Mouse (Mus musculus): ENCODE measurements at regions not wholly inside any gene's neighbourhood (a gene's known extent, or its start where the extent isn't known, plus 50 kb on each side); places are given as distances from the start of the nearest gene placed in this dataset.

DNA sequence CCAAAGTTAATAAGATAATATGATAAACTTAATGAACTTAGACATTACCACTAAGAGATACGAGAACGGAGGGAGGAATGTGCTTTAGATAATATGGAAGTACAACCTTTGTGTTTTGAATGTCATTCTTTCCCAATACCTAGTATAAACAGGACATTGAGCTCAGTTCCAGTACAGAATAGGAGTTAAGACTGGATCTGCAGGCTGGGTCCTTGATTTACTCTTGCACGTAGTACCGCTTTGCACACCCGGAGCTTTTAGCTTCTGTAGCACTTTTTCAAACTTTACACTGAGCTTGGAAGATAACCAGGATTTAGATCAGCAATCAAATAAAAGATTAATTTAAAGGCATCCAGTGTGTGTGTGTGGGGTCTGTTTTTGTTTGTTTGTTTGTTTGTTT lies 242.7 kb downstream of the Gm11146 start:
- H3K9me3 ChIP-seq (ENCODE audit: control insufficient read depth, low read length) = no peaks in the 10 kb centered on the region
- no peak overlapping the region for H3K4me2 ChIP-seq (ENCODE audit: low read depth, low read length)
- H3K9ac ChIP-seq (ENCODE audit: low read length) = no peak overlapping the region
- H3K27ac ChIP-seq (ENCODE audit: low read length) = no peak overlapping the region
- no peaks in the 10 kb centered on the region for H3K36me3 ChIP-seq (ENCODE audit: control insufficient read depth, insufficient read depth, low read length)
- H3K27me3 ChIP-seq (ENCODE audit: control insufficient read depth, insufficient read depth, low read depth, low read length) = no peaks in the 10 kb centered on the region
- H3K4me3 ChIP-seq (ENCODE audit: low read length) = no peak overlapping the region
- ATAC-seq (ENCODE audit: low read depth) = no peak
- 0 out of 2 replicates have a peak, but pooled peaks cover 3% of the 10 kb centered on the region for H3K4me1 ChIP-seq (replicated peaks; ENCODE audit: control insufficient read depth, insufficient read depth, low read length)
- 82% methylated on average over 5 of the region's 5 CpGs for WGBS

GRCm38 (mm10) chr16:77355260-77355659 lies 246.6 kb downstream of the Gm11146 start:
- no peaks in the 10 kb centered on the region for H3K9me3 ChIP-seq (ENCODE audit: control insufficient read depth, low read length)
- no peaks in the 10 kb centered on the region for H3K27me3 ChIP-seq (ENCODE audit: control insufficient read depth, insufficient read depth, low read depth, low read length)
- no peaks in the 10 kb centered on the region for H3K36me3 ChIP-seq (ENCODE audit: control insufficient read depth, insufficient read depth, low read length)
- no peak overlapping the region for H3K4me2 ChIP-seq (ENCODE audit: low read depth, low read length)
- 92% methylated on average over 5 of the region's 5 CpGs for WGBS
- no peak overlapping the region for H3K4me3 ChIP-seq (ENCODE audit: low read length)
- H3K27ac ChIP-seq (ENCODE audit: low read length) = no peak overlapping the region
- ATAC-seq (ENCODE audit: low read depth) = no peak
- 0 out of 2 replicates have a peak, but pooled peaks cover 3% of the 10 kb centered on the region for H3K4me1 ChIP-seq (replicated peaks; ENCODE audit: control insufficient read depth, insufficient read depth, low read length)
- no peak overlapping the region for H3K9ac ChIP-seq (ENCODE audit: low read length)

DNA sequence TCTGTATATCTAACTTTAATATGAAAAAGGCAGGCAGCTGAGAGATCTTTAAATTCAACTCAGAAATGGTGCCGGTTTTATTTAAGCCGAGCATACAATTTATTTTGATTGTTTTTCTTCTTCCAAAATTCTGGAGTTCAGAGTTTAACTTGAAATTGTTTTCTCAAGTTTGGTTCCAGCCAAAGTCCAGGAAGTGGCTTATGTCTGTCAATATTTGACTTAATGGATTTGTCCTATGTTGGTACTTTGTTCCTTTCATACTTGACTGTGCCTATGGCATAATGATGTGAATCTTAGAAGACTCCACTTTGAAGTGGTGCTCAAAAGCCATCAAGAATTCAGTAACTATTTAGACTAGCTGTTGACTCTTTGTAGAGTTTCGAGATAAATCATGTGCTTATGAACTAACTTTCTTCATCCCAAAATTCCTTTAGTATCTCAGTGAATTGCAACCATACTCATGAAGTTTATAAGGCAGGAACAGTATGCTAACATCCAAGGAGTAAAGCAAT lies 247.6 kb downstream of the Gm11146 start:
- no peak overlapping the region for H3K9ac ChIP-seq (ENCODE audit: low read length)
- no peak overlapping the region for H3K27ac ChIP-seq (ENCODE audit: low read length)
- H3K27me3 ChIP-seq (ENCODE audit: control insufficient read depth, insufficient read depth, low read depth, low read length) = no peaks in the 10 kb centered on the region
- WGBS = 58% methylated on average over 3 of the region's 3 CpGs
- 0 out of 2 replicates have a peak, but pooled peaks cover 3% of the 10 kb centered on the region for H3K4me1 ChIP-seq (replicated peaks; ENCODE audit: control insufficient read depth, insufficient read depth, low read length)
- ATAC-seq (ENCODE audit: low read depth) = peak; percentile 62; the same call in 1 of the 2 replicates
- no peaks in the 10 kb centered on the region for H3K36me3 ChIP-seq (ENCODE audit: control insufficient read depth, insufficient read depth, low read length)
- H3K4me3 ChIP-seq (ENCODE audit: low read length) = no peak overlapping the region
- H3K4me2 ChIP-seq (ENCODE audit: low read depth, low read length) = no peak overlapping the region
- no peaks in the 10 kb centered on the region for H3K9me3 ChIP-seq (ENCODE audit: control insufficient read depth, low read length)

- WGBS = 44% methylated on average over 7 of the region's 7 CpGs
These were observed 255.8 kb downstream of the Gm11146 start for GRCm38 (mm10) chr16:77346128-77346527.

GRCm38 (mm10) chr16:77332285-77332684 lies 269.6 kb downstream of the Gm11146 start:
- H3K4me1 ChIP-seq (replicated peaks; ENCODE audit: control insufficient read depth, insufficient read depth, low read length) = peaks cover 3% of the 10 kb centered on the region; the same call in 1 of the 2 replicates
- no peak overlapping the region for H3K27ac ChIP-seq (ENCODE audit: low read length)
- H3K27me3 ChIP-seq (ENCODE audit: control insufficient read depth, insufficient read depth, low read depth, low read length) = no peaks in the 10 kb centered on the region
- no peak for ATAC-seq (ENCODE audit: low read depth)
- H3K9ac ChIP-seq (ENCODE audit: low read length) = no peak overlapping the region
- H3K4me3 ChIP-seq (ENCODE audit: low read length) = no peak overlapping the region
- H3K36me3 ChIP-seq (ENCODE audit: control insufficient read depth, insufficient read depth, low read length) = no peaks in the 10 kb centered on the region
- H3K4me2 ChIP-seq (ENCODE audit: low read depth, low read length) = no peak overlapping the region
- WGBS = 73% methylated on average over 6 of the region's 6 CpGs
- H3K9me3 ChIP-seq (ENCODE audit: control insufficient read depth, low read length) = no peaks in the 10 kb centered on the region

More at GRCm38 (mm10) chr16:77346128-77346527, 255.8 kb downstream of the Gm11146 start:
- H3K4me1 ChIP-seq (replicated peaks; ENCODE audit: control insufficient read depth, insufficient read depth, low read length) = no peaks in the 10 kb centered on the region
- H3K27me3 ChIP-seq (ENCODE audit: control insufficient read depth, insufficient read depth, low read depth, low read length) = no peaks in the 10 kb centered on the region
- no peaks in the 10 kb centered on the region for H3K9me3 ChIP-seq (ENCODE audit: control insufficient read depth, low read length)
- no peaks in the 10 kb centered on the region for H3K36me3 ChIP-seq (ENCODE audit: control insufficient read depth, insufficient read depth, low read length)
- H3K4me2 ChIP-seq (ENCODE audit: low read depth, low read length) = no peak overlapping the region
- H3K4me3 ChIP-seq (ENCODE audit: low read length) = no peak overlapping the region
- no peak overlapping the region for H3K27ac ChIP-seq (ENCODE audit: low read length)
- H3K9ac ChIP-seq (ENCODE audit: low read length) = no peak overlapping the region
- ATAC-seq (ENCODE audit: low read depth) = no peak

- H3K27me3 ChIP-seq (ENCODE audit: control insufficient read depth, insufficient read depth, low read depth, low read length) = no peaks in the 10 kb centered on the region
- peaks cover 3% of the 10 kb centered on the region; the same call in 1 of the 2 replicates for H3K4me1 ChIP-seq (replicated peaks; ENCODE audit: control insufficient read depth, insufficient read depth, low read length)
- no peaks in the 10 kb centered on the region for H3K36me3 ChIP-seq (ENCODE audit: control insufficient read depth, insufficient read depth, low read length)
- H3K4me2 ChIP-seq (ENCODE audit: low read depth, low read length) = peak overlapping the region; percentile 54
- peak overlapping the region; percentile 47 for H3K4me3 ChIP-seq (ENCODE audit: low read length)
- no peaks in the 10 kb centered on the region for H3K9me3 ChIP-seq (ENCODE audit: control insufficient read depth, low read length)
- ATAC-seq (ENCODE audit: low read depth) = peak; percentile 32; the same call in 1 of the 2 replicates
- WGBS = 4% methylated on average over 8 of the region's 8 CpGs
- peak overlapping the region; percentile 56 for H3K9ac ChIP-seq (ENCODE audit: low read length)
- peak overlapping the region; percentile 76 for H3K27ac ChIP-seq (ENCODE audit: low read length)
These were observed 270.9 kb downstream of the Gm11146 start for GRCm38 (mm10) chr16:77330996-77331395.

DNA sequence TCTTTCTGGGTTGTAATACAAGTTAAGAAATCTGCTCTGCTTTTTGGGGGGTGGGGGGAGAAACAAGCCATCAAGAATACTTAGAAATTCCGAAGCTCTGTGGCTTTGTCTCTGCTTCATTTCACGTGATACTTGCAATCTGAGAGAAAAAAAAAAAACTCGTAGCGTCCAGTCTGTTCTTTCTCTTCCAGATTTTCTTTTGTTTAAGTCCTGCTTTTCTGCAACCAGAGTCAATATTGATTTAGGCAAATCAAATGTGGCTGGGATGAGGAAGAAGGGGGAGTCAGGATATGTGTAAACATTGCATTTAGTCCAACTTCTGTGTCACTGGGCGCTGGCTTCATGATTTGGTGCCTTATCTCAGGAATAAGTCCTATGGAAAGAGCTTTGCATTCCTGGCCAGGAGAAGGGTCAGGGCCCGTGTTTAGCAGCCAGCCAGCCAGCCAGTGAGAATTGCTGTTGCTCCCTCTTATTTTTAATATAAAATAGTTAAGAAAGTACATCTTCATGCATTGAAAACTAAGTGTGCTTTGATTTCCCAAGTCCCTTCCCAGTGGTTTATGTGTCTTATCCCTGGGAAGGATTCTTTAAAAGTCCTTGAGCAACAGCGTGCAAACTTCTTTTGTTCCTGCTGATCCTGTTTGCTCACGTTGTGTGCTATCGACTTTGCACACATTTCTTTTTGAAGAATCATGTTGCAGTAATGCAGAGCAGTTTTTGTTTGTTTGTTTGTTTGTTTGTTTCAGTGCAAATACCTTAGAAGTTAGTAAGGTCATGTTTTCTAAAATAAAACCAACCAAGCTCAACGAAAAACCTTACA lies 272.0 kb downstream of the Gm11146 start:
- H3K27me3 ChIP-seq (ENCODE audit: control insufficient read depth, insufficient read depth, low read depth, low read length) = no peaks in the 10 kb centered on the region
- WGBS = 2% methylated on average over 10 of the region's 10 CpGs
- no peaks in the 10 kb centered on the region for H3K9me3 ChIP-seq (ENCODE audit: control insufficient read depth, low read length)
- peak overlapping the region; percentile 63 for H3K9ac ChIP-seq (ENCODE audit: low read length)
- peak; percentile 71 for ATAC-seq (ENCODE audit: low read depth)
- peak overlapping the region; percentile 48 for H3K4me3 ChIP-seq (ENCODE audit: low read length)
- H3K36me3 ChIP-seq (ENCODE audit: control insufficient read depth, insufficient read depth, low read length) = no peaks in the 10 kb centered on the region
- H3K27ac ChIP-seq (ENCODE audit: low read length) = peak overlapping the region; percentile 88
- peaks cover 3% of the 10 kb centered on the region; the same call in 1 of the 2 replicates for H3K4me1 ChIP-seq (replicated peaks; ENCODE audit: control insufficient read depth, insufficient read depth, low read length)
- H3K4me2 ChIP-seq (ENCODE audit: low read depth, low read length) = peak overlapping the region; percentile 54

GRCm38 (mm10) chr16:77329160-77329691 lies 272.7 kb downstream of the Gm11146 start:
- no peaks in the 10 kb centered on the region for H3K9me3 ChIP-seq (ENCODE audit: control insufficient read depth, low read length)
- H3K27me3 ChIP-seq (ENCODE audit: control insufficient read depth, insufficient read depth, low read depth, low read length) = no peaks in the 10 kb centered on the region
- peak overlapping the region; percentile 48 for H3K4me3 ChIP-seq (ENCODE audit: low read length)
- peak overlapping the region; percentile 88 for H3K27ac ChIP-seq (ENCODE audit: low read length)
- H3K4me2 ChIP-seq (ENCODE audit: low read depth, low read length) = peak overlapping the region; percentile 54
- no peaks in the 10 kb centered on the region for H3K36me3 ChIP-seq (ENCODE audit: control insufficient read depth, insufficient read depth, low read length)
- H3K4me1 ChIP-seq (replicated peaks; ENCODE audit: control insufficient read depth, insufficient read depth, low read length) = peaks cover 3% of the 10 kb centered on the region; the same call in 1 of the 2 replicates
- ATAC-seq (ENCODE audit: low read depth) = peak; percentile 81
- peak overlapping the region; percentile 63 for H3K9ac ChIP-seq (ENCODE audit: low read length)
- 2% methylated on average over 17 of the region's 17 CpGs for WGBS

- Histone ChIP-seq H3K4me3 (ENCODE audit: low read length) (peak overlapping the region; percentile 48), H3K27ac (ENCODE audit: low read length) (peak overlapping the region; percentile 88), H3K27me3 (ENCODE audit: control insufficient read depth, insufficient read depth, low read depth, low read length) (no peaks in the 10 kb centered on the region), H3K9me3 (ENCODE audit: control insufficient read depth, low read length) (no peaks in the 10 kb centered on the region), H3K4me2 (ENCODE audit: low read depth, low read length) (peak overlapping the region; percentile 54), H3K9ac (ENCODE audit: low read length) (peak overlapping the region; percentile 63), H3K4me1 (replicated peaks; ENCODE audit: control insufficient read depth, insufficient read depth, low read length) (peaks cover 3% of the 10 kb centered on the region; the same call in 1 of the 2 replicates), H3K36me3 (ENCODE audit: control insufficient read depth, insufficient read depth, low read length) (no peaks in the 10 kb centered on the region)
- WGBS = 22% methylated on average over 6 of the region's 6 CpGs
- no peak for ATAC-seq (ENCODE audit: low read depth)
These were observed 273.2 kb downstream of the Gm11146 start for GRCm38 (mm10) chr16:77328628-77329159.
